Mouse (Mus musculus) hindbrain, postnatal 0 days (tissue): ENCODE results near the gene Rsph9. TPM values are rescaled to one million over a fixed set of nuclear protein-coding genes. Genes with fewer than 3 reads are reported as not detected.

Source experiments
- ATAC-seq: fragments of 200-750 bp; cut with Nextera tagmentation; 2 replicates; pipeline ENCODE4 v1.8.0; 2017; ENCODE audit warnings: mild to moderate bottlenecking, moderate TSS enrichment, moderate library complexity
- DNase-seq: peaks from one replicate; pipeline ENCODE4 v3.0.0-alpha.2; 2015; ENCODE audit warnings: low spot score
- H3K27ac ChIP-seq: fragments of 300-500 bp; sonication (generic); 2 replicates; pipeline ENCODE4 v1.5.1; 2014; ENCODE audit warnings: mild to moderate bottlenecking
- H3K27me3 ChIP-seq: fragments of 300-500 bp; sonication (generic); 2 replicates; pipeline ENCODE4 v1.6.1; 2014; ENCODE audit warnings: low read length, mixed read lengths; ENCODE audit not compliant: insufficient read depth
- H3K36me3 ChIP-seq: fragments of 300-500 bp; sonication (generic); 2 replicates; pipeline ENCODE4 v1.6.1; 2014; ENCODE audit warnings: low read length, mixed read lengths; ENCODE audit not compliant: insufficient read depth
- H3K4me1 ChIP-seq: fragments of 300-500 bp; sonication (generic); 2 replicates; pipeline ENCODE4 v1.6.1; 2014; ENCODE audit warnings: antibody characterized with exemption, low read length, mixed read lengths; ENCODE audit not compliant: insufficient read depth
- H3K4me2 ChIP-seq: fragments of 300-500 bp; sonication (generic); 2 replicates; pipeline ENCODE4 v1.6.1; 2014; ENCODE audit warnings: low read depth, mild to moderate bottlenecking, low read length, moderate library complexity, mixed read lengths
- H3K4me3 ChIP-seq: fragments of 300-500 bp; sonication (generic); 2 replicates; pipeline ENCODE4 v1.5.1; 2014; ENCODE audit warnings: low read length
- H3K9ac ChIP-seq: fragments of 300-500 bp; sonication (generic); replicated peaks from 2 replicates; pipeline ENCODE4 v1.6.1; 2014; ENCODE audit warnings: mild to moderate bottlenecking, low read length, moderate library complexity, mixed read lengths
- H3K9me3 ChIP-seq: fragments of 300-500 bp; sonication (generic); 2 replicates; pipeline ENCODE4 v1.6.1; 2016; ENCODE audit warnings: low read length, mixed read lengths
- CTCF ChIP-seq: IDR thresholded peaks from 2 replicates; pipeline ENCODE4 v1.5.1; 2016; ENCODE audit warnings: antibody characterized with exemption, control low read depth, low read depth
- WGBS: fragments of 180-500 bp; shearing (Covaris S2); extraction: QIAGEN DNeasy Blood & Tissue Kit; methylation state at CpG from one replicate; pipeline ENCODE4 v1.1.7; 2014; 5-methylcytosine and 5-hydroxymethylcytosine counted together
- polyA plus RNA-seq: library from polyadenylated mRNA; unstranded; fragments of >200 nt; fragmentation: Nextera tagmentation; extraction: Ambion mirVana; gene quantifications from 2 replicates; pipeline ENCODE4 v1.2.1, GENCODE M21; 2015
- total RNA-seq: library from RNA; depleted of rRNA; stranded (reverse); fragments of >200 nt; gene quantifications from 2 replicates; pipeline ENCODE4 v1.2.3, GENCODE M21; 2014

Rsph9 gene
- total and polyA plus RNA-seq, 2 experiments from 2014 or later, result 50.7 to 74.7 TPM

GRCm38 (mm10) chr17:46117623-46118422, 26.2 kb downstream of the Rsph9 start:
- TF ChIP-seq CTCF, result no peak
- Histone ChIP-seq H3K27ac (no peak overlapping the region), H3K9ac (no peak overlapping the region), H3K4me3 (no peak overlapping the region), H3K27me3 (no peaks in the 10 kb centered on the region), H3K4me1 (no peaks in the 10 kb centered on the region), H3K4me2 (no peak overlapping the region), H3K9me3 (no peaks in the 10 kb centered on the region), H3K36me3 (peaks cover 14% of the 10 kb centered on the region; the same call in 1 of the 2 replicates)
- no peak for ATAC-seq
- 66% methylated on average over 13 of the region's 13 CpGs for WGBS
- no peak for DNase-seq

DNA sequence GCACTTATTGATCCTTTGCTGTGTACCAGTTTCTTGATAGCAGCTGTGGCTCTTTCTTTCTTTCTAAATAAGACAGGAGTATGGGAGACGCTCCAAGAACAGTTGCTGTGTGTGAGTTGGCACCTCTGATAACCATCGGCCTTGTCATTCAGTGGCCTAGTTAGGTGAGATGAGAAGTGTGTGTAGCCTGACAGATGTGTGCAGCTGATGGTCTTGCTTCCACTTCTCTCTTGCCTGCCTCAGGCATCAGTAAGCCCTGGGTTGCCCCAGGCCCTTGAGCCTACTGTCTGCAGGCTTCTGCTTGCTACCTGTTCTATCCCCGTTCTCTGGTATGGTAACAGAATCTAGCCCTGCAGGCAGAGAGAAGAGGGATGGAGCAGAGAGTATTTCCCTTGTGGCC, 27.1 kb downstream of the Rsph9 start:
- H3K4me1 ChIP-seq, result no peaks in the 10 kb centered on the region
- no peak overlapping the region for H3K4me2 ChIP-seq
- 85% methylated on average over 3 of the region's 3 CpGs for WGBS
- H3K27me3 ChIP-seq, result no peaks in the 10 kb centered on the region
- DNase-seq, result no peak
- no peak overlapping the region for H3K27ac ChIP-seq
- no peak for ATAC-seq
- peaks cover 8% of the 10 kb centered on the region; the same call in 1 of the 2 replicates for H3K36me3 ChIP-seq
- TF ChIP-seq CTCF, result no peak
- H3K4me3 ChIP-seq, result no peak overlapping the region
- H3K9ac ChIP-seq, result no peak overlapping the region
- H3K9me3 ChIP-seq, result no peaks in the 10 kb centered on the region

DNA sequence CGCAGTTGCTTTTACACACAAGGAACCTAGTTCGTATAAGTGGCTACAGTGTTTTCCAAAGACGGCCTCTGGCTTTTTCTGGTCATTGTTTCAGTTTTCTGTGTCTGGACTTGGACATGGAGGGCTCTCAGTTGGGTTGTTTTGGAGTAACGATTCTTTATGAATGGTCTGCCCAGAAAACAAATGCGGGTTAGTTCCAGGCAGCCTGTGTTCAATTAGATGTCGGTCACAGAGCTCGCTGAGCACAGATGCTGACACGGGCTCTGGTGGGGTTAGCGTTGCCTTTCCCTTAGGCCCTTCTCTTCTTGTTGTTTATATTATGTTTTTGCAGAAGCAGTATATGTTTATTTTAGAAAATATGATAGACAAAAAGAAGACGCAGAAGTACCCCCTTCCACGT, 27.9 kb downstream of the Rsph9 start:
- TF ChIP-seq CTCF, result no peak
- no peaks in the 10 kb centered on the region for H3K27me3 ChIP-seq

GRCm38 (mm10) chr17:46115489-46115888, 28.5 kb downstream of the Rsph9 start:
- Histone ChIP-seq H3K9me3 (no peaks in the 10 kb centered on the region), H3K4me2 (no peak overlapping the region), H3K4me1 (peaks cover 6% of the 10 kb centered on the region; the same call in 1 of the 2 replicates), H3K27ac (no peak overlapping the region), H3K36me3 (peaks cover 8% of the 10 kb centered on the region; the same call in 1 of the 2 replicates), H3K4me3 (no peak overlapping the region), H3K9ac (no peak overlapping the region), H3K27me3 (no peaks in the 10 kb centered on the region)
- TF ChIP-seq CTCF, result no peak
- DNase-seq (no peak), ATAC-seq (no peak)
- 69% methylated on average over 2 of the region's 2 CpGs for WGBS

More for the DNA sequence above, 27.9 kb downstream of the Rsph9 start:
- H3K4me3 ChIP-seq, result no peak overlapping the region
- peaks cover 8% of the 10 kb centered on the region; the same call in 1 of the 2 replicates for H3K36me3 ChIP-seq
- H3K9me3 ChIP-seq, result no peaks in the 10 kb centered on the region
- DNase-seq (no peak), ATAC-seq (no peak)
- peaks cover 6% of the 10 kb centered on the region; the same call in 1 of the 2 replicates for H3K4me1 ChIP-seq
- no peak overlapping the region for H3K4me2 ChIP-seq
- 83% methylated on average over 11 of the region's 11 CpGs for whole genome bisulfite sequencing
- no peak overlapping the region for H3K9ac ChIP-seq
- no peak overlapping the region for H3K27ac ChIP-seq

DNA sequence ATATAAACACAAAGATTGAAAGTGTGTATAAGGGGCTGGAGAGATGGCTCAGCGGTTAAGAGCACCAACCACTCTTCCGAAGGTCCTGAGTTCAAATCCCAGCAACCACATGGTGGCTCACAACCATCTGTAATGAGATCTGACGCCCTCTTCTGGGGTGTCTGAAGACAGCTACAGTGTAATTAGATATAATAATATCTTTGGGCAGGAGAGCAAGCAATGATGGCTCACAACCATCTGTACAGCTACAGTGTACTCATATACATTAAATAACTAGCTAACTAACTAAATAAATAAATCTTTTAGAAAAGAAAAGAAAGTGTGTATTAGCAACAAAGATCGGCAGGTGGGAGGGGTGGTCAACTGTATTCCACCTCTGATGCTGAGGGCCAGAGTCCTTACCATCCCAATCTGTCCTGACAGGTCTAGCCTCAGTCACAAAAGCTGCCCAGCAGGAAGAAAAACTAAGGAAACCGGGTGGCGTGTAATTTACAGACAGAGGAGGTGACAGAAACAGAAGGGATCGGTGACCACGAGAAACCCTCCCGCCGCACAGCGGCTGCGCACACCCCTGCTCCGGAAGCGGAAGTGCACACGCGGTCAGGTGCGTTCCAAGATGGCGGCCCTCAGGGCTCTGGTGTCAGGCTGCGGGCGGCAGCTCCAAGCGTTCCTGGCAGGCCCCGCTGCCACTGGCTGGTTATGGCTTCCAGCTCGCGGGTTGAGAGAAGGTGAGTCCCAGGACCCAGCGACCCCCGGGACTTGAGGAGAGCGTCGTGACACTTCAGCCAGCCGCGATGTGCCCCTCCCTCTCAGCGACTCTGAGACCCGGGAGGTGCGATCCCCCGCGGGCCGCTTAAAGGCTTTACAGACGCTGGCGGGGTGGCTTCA, 33.4 kb downstream of the Rsph9 start, which contains the start of gene Mrps18a:
Mrps18a (plus strand) TSS at position 585 of the 888 bp plus-strand sequence.
- H3K27ac ChIP-seq, result peak within 1 kb of the TSS; percentile 64
- DNase-seq (peak; percentile 95), ATAC-seq (peak; percentile 97)
- peak within 1 kb of the TSS; percentile 76 for H3K4me2 ChIP-seq
- H3K4me1 ChIP-seq, result peaks cover 6% of the 10 kb centered on the region; the same call in 1 of the 2 replicates
- WGBS, result 5% methylated on average over 38 of the region's 38 CpGs
- TF ChIP-seq CTCF, result peak; percentile 11; the same call in 1 of the 2 replicates
- peak within 1 kb of the TSS; percentile 83 for H3K4me3 ChIP-seq
- H3K9ac ChIP-seq, result peak within 1 kb of the TSS; percentile 81
- no peaks in the 10 kb centered on the region for H3K9me3 ChIP-seq
- H3K27me3 ChIP-seq, result no peaks in the 10 kb centered on the region
- H3K36me3 ChIP-seq, result no peaks in the 10 kb centered on the region

GRCm38 (mm10) chr17:46108286-46108685, 35.7 kb downstream of the Rsph9 start:
- H3K27me3 ChIP-seq, result no peaks in the 10 kb centered on the region
- no peak for TF ChIP-seq CTCF
- H3K4me3 ChIP-seq, result no peak overlapping the region
- ATAC-seq (no peak), DNase-seq (no peak)
- H3K9ac ChIP-seq, result no peak overlapping the region
- WGBS, result 75% methylated on average over 4 of the region's 4 CpGs
- H3K4me1 ChIP-seq, result peaks cover 6% of the 10 kb centered on the region; the same call in 1 of the 2 replicates
- no peaks in the 10 kb centered on the region for H3K36me3 ChIP-seq
- no peak overlapping the region for H3K27ac ChIP-seq
- H3K4me2 ChIP-seq, result no peak overlapping the region
- no peaks in the 10 kb centered on the region for H3K9me3 ChIP-seq
